Mouse (Mus musculus): Measurements from ENCODE around the gene Rbms3.

The Rbms3 gene

GRCm38 (mm10) chr9:116903304-116903993 lies 726.3 kb downstream of the Rbms3 start:
- no peak for DNase-seq (ENCODE audit: low read depth, low spot score)

GRCm38 (mm10) chr9:116899403-116899802 lies 730.3 kb downstream of the Rbms3 start:
- no peak for DNase-seq (ENCODE audit: low read depth, low spot score)

- DNase-seq (ENCODE audit: low read depth, low spot score) = no peak
Measured at GRCm38 (mm10) chr9:116886973-116887680, 742.6 kb downstream of the Rbms3 start.

DNA sequence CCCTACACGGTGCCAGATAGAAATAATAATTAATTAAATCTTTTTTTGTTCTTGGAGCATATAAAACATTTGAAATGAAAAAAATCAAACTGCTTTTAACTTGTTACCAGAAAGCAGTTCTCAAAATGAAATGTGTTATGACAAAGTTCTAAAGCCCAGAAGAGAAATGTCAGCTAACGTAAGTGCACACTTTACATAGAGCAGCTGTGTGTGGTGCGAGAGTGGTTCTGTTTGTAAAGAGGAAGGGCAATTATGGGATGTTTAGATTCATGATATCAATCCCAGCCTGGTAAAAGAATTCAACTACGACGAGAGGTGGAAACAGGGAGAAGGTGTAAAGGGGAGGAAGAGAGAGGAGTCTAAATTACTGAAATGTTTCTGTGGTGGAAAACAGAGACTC lies 744.1 kb downstream of the Rbms3 start:
- DNase-seq (ENCODE audit: low read depth, low spot score) = no peak

DNA sequence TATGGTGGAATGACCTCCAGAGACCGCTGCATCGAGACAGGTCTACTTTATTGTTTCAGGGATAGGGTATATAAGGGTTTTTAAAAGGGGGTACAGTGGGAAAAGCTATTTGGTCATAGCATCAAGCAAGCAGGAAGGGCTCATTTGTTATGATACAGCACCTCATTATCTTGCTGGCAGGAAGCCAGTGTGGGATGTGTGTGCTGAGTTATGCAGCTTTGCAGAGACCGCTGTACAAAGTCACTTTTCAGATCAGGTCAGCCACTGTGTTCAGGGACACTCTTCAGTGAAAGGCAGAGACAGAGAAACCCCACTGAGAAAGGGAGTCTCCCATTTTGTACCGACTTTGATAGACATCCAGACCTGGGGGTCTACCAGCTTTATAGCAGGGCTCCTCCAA lies 749.2 kb downstream of the Rbms3 start:
- no peak for DNase-seq (ENCODE audit: low read depth, low spot score)

- no peak for DNase-seq (ENCODE audit: low read depth, low spot score)
Measured at GRCm38 (mm10) chr9:116879600-116880457, 749.9 kb downstream of the Rbms3 start.

DNA sequence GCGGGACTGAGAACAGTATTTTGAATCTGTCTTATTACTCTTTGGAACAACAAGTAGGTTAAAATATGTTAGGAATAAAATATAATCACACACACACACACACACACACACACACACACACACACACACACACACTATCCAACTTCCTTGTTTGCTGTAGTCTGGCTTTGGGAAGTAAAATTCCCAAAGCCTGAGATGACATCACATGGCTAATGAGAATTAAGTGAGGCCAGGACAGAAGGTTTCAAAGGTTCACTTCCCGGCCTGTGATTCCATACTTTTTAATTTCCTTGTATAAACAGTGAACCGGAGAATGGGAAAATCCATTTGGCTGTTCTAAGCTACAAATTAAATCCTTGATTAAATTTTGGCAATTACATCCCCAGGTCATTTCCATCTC lies 752.9 kb downstream of the Rbms3 start:
- no peak for DNase-seq (ENCODE audit: low read depth, low spot score)

GRCm38 (mm10) chr9:116873976-116874320 lies 755.8 kb downstream of the Rbms3 start:
- DNase-seq (ENCODE audit: low read depth, low spot score) = no peak

DNA sequence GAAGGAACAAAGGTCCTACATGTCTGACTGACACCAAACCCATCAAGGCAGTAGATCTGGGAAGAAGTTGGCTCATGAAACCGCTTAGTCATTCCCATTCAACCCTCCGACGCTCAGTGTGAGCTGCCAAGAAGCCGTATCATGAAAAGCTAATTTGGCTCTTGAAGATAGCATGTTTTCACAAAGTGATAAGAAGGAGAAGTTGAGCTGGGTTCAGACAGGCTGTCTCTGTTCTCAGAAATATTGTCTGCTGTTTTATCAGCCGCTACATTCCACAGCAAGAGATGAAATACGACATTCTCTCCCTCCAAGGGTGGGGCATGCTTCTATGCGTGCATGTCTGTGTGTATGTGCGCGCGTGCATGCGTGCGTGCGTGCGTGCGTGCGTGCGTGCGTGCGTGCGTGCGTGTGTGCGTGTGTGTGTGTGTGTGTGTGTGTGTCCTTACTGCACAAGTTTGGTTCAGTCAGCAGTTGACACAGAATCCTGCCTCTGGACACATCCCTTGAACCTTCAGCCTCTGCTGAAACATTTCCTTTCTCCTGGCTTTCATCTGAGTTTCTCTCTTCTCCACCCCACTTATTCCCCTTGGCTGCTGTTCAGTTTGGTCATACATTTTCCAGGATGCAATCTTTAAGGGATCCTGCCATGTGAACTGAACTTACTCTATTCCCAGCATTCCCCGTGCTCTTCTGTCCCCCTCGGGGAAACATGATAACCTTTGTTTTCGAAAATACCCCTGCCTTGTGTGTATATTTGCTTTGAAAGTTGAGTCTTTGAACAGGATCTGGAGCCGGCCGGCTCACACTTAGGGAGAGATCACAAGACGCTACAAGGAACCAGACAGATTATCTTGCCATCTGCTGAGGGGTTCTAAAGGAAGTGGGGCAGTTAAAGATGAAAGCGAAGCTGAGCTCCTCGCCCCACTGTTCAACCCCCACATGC lies 756.4 kb downstream of the Rbms3 start:
- DNase-seq (ENCODE audit: low read depth, low spot score) = peak; percentile 10

DNA sequence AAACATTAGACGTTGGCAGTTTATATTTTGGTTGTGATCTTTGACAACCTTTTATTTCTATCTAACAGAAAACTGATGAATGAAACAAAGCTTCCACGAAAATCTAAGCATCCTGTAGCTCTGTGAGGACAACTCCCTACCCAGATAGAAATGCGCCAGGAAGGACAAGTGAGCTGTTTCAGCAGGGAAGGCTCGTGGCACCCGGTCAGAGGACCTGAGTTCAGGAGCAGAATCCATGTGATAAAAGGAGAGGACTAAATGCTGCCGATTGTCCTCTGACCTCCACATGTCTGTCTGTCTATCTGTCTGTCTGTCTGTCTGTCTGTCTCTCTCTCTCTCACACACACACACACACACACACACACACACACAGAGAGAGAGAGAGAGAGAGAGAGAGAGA lies 757.4 kb downstream of the Rbms3 start:
- no peak for DNase-seq (ENCODE audit: low read depth, low spot score)

- no peak for DNase-seq (ENCODE audit: low read depth, low spot score)
Measured at GRCm38 (mm10) chr9:116871576-116871975, 758.1 kb downstream of the Rbms3 start.

GRCm38 (mm10) chr9:116866060-116866459 lies 763.7 kb downstream of the Rbms3 start:
- DNase-seq (ENCODE audit: low read depth, low spot score) = no peak

GRCm38 (mm10) chr9:116863626-116864025 lies 766.1 kb downstream of the Rbms3 start:
- DNase-seq (ENCODE audit: low read depth, low spot score) = no peak

GRCm38 (mm10) chr9:116862341-116862740 lies 767.4 kb downstream of the Rbms3 start:
- DNase-seq (ENCODE audit: low read depth, low spot score) = no peak

GRCm38 (mm10) chr9:116857861-116858595 lies 771.7 kb downstream of the Rbms3 start:
- no peak for DNase-seq (ENCODE audit: low read depth, low spot score)

- DNase-seq (ENCODE audit: low read depth, low spot score) = no peak
Measured at GRCm38 (mm10) chr9:116857151-116857550, 772.6 kb downstream of the Rbms3 start.

- no peak for DNase-seq (ENCODE audit: low read depth, low spot score)
Measured at GRCm38 (mm10) chr9:116855744-116856143, 774.0 kb downstream of the Rbms3 start.

DNA sequence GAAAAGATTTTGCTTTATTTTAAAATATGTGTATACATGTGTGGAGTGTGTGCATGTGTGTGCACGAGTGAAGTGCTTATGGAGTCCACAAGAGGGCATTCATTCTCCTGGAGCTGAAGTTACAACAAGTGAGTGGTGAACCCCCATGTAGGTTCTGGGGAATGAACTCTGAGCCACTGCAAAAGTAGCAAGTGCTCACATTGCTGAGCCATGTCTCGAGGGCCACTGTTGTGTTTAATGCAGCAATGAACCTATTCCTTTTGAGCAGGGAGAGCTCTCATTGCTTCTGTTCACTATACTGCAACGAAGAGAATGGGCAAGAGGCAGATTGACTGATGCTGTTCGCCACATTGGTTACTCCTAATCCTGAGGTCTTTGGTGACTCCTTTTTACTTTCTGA lies 780.8 kb downstream of the Rbms3 start:
- no peak for DNase-seq (ENCODE audit: low read depth, low spot score)

DNA sequence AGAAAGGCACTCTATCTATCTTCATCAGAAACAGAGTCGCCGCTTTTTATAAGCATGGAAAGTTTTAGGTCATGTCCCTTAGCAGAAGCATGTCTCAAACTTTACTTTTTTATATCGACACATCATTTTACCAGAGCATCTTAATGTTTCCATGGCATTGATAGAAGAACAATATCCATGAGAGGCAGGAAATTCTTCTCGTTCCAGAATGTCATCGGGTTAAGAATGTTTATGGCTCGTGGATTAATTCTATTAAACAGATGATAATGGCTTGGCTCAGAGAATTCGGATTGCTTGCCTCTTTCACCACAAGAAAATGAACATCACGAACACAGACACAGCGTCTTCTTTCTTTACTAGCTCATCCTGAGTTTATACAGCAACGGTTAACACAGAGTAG lies 781.5 kb downstream of the Rbms3 start:
- DNase-seq (ENCODE audit: low read depth, low spot score) = no peak

- DNase-seq (ENCODE audit: low read depth, low spot score) = no peak
Measured at GRCm38 (mm10) chr9:116847241-116848135, 782.2 kb downstream of the Rbms3 start.
